Mouse (Mus musculus) stomach, embryonic 14.5 days (tissue): ENCODE measurements around the gene Med17. TPM values are rescaled to one million over a fixed set of nuclear protein-coding genes. Genes with fewer than 3 reads are reported as not detected.

ENCODE experiments used
- ATAC-seq: fragments of 200-750 bp; cut with Nextera tagmentation; 2 replicates; pipeline ENCODE4 v1.8.0; 2017; ENCODE audit warnings: low read depth, moderate TSS enrichment; ENCODE audit not compliant: insufficient number of reproducible peaks, insufficient read depth, low FRiP score
- H3K27ac ChIP-seq: fragments of 300-500 bp; sonication (generic); 2 replicates; pipeline ENCODE4 v1.5.1; 2014; ENCODE audit warnings: mild to moderate bottlenecking, low read length, moderate library complexity, mixed read lengths
- H3K27me3 ChIP-seq: fragments of 300-500 bp; sonication (generic); 2 replicates; pipeline ENCODE4 v1.6.1; 2014; ENCODE audit warnings: low read length, control low read depth, mixed read lengths; ENCODE audit not compliant: control insufficient read depth, insufficient read depth
- H3K36me3 ChIP-seq: fragments of 300-500 bp; sonication (generic); 2 replicates; pipeline ENCODE4 v1.6.1; 2014; ENCODE audit warnings: mild to moderate bottlenecking, control low read depth, low read length, moderate library complexity, mixed read lengths; ENCODE audit not compliant: control insufficient read depth, insufficient read depth
- H3K4me1 ChIP-seq: fragments of 300-500 bp; sonication (generic); 2 replicates; pipeline ENCODE4 v1.6.1; 2014; ENCODE audit warnings: low read length, control low read depth, mixed read lengths; ENCODE audit not compliant: control insufficient read depth, insufficient read depth
- H3K4me2 ChIP-seq: fragments of 300-500 bp; sonication (generic); replicated peaks from 2 replicates; pipeline ENCODE4 v1.6.1; 2014; ENCODE audit warnings: low read depth, low read length, control low read depth
- H3K4me3 ChIP-seq: fragments of 300-500 bp; sonication (generic); 2 replicates; pipeline ENCODE4 v1.5.1; 2014; ENCODE audit warnings: low read depth, low read length, control low read depth
- H3K9ac ChIP-seq: fragments of 300-500 bp; sonication (generic); replicated peaks from 2 replicates; pipeline ENCODE4 v1.6.1; 2014; ENCODE audit warnings: low read depth, mild to moderate bottlenecking, control low read depth, low read length, moderate library complexity, mixed read lengths
- H3K9me3 ChIP-seq: fragments of 300-500 bp; sonication (generic); 2 replicates; pipeline ENCODE4 v1.6.1; 2016; ENCODE audit warnings: low read depth, low read length, control low read depth; ENCODE audit not compliant: control insufficient read depth
- WGBS: fragments of 180-500 bp; shearing (Covaris S2); extraction: QIAGEN DNeasy Blood & Tissue Kit; methylation state at CpG from one replicate; pipeline ENCODE4 v1.1.7; 2014; 5-methylcytosine and 5-hydroxymethylcytosine counted together
- polyA plus RNA-seq: library from polyadenylated mRNA; unstranded; fragments of >200 nt; fragmentation: Nextera tagmentation; extraction: Ambion mirVana; gene quantifications from 2 replicates; pipeline ENCODE4 v1.2.1, GENCODE M21; 2014

The Med17 gene
- polyA plus RNA-seq, 1 experiment from 2014 or later, result 43.1 TPM

DNA sequence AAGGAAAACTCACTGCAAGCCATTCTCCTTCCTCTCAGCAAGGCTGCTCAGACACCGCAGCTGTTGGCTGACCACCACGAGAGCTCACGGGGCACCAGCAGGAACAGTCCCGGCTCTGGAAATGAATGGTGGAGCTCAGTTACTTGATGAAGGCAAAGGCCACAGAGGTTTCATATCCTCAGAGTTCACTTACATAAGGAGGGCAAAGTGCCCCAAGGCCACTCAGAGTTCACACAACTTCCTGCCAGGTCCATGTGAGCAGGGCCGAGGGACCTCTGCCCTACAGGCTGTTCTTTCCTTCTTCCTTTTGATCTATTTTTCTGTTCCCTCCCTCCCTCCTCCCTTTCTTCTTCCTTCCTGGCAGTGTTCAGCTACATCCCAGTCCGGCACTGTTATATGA lies 21.7 kb upstream of the Med17 start:
- no peaks in the 10 kb centered on the region for H3K36me3 ChIP-seq
- H3K4me3 ChIP-seq, result no peak overlapping the region
- no peaks in the 10 kb centered on the region for H3K27me3 ChIP-seq
- ATAC-seq, result peak; percentile 11; the same call in 1 of the 2 replicates
- H3K27ac ChIP-seq, result peak overlapping the region; percentile 80
- peaks cover 7% of the 10 kb centered on the region; the same call in 1 of the 2 replicates for H3K4me1 ChIP-seq
- H3K9ac ChIP-seq, result 0 out of 2 replicates have a peak overlapping the region, but pooled peaks have one; percentile 6
- H3K4me2 ChIP-seq, result peak overlapping the region; percentile 25
- H3K9me3 ChIP-seq, result no peaks in the 10 kb centered on the region
- WGBS, result 21% methylated on average over 6 of the region's 6 CpGs

DNA sequence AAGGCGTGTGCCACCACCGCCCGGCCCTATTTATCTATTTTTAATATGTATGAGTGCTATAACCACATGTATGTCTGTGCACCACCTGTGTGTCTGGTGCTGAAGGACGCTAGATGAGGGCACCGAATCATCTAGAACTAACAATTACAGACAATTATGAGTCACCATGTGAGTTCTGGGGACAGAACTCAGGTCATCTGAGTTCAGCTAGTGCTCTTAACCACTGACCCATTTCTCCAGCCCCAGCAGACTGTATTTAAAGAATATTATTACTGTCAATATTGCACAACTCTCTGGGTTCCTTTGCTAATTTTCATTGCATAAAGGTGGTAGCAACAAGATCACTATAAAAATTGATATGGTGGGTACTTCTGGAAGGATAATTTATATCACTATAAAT lies 20.3 kb upstream of the Med17 start:
- H3K4me1 ChIP-seq, result peaks cover 7% of the 10 kb centered on the region; the same call in 1 of the 2 replicates

DNA sequence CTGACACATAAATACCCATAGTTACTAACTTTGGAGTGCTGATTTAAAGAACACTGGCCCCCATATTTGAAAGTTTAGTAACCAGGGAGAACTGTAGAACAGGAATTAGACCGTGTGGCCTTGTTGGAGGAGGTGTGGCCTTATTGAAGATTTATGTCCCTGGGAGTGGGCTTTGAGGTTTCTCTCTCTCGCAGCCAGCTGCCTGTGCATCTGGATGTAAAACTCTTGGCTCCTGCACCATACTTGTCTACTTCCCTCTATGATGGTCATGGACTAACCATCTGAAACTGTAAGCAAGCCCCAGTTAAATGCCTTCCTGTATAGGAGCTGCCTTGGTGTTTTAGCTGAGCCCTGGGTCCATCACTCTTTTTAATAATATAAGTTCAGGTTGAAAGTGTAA lies 18.7 kb upstream of the Med17 start:
- Histone ChIP-seq H3K9ac (no peak overlapping the region), H3K9me3 (no peaks in the 10 kb centered on the region), H3K36me3 (no peaks in the 10 kb centered on the region), H3K4me1 (peaks cover 7% of the 10 kb centered on the region; the same call in 1 of the 2 replicates), H3K27ac (no peak overlapping the region), H3K4me2 (no peak overlapping the region), H3K27me3 (no peaks in the 10 kb centered on the region), H3K4me3 (no peak overlapping the region)
- WGBS, result 31% methylated on average over 2 of the region's 2 CpGs
- ATAC-seq, result no peak

More for the DNA sequence above, 20.3 kb upstream of the Med17 start:
- Histone ChIP-seq H3K4me3 (no peak overlapping the region), H3K27me3 (no peaks in the 10 kb centered on the region), H3K36me3 (no peaks in the 10 kb centered on the region), H3K9me3 (no peaks in the 10 kb centered on the region), H3K4me2 (no peak overlapping the region), H3K9ac (no peak overlapping the region), H3K27ac (no peak overlapping the region)
- ATAC-seq, result no peak
- WGBS, result 88% methylated on average over 5 of the region's 5 CpGs

DNA sequence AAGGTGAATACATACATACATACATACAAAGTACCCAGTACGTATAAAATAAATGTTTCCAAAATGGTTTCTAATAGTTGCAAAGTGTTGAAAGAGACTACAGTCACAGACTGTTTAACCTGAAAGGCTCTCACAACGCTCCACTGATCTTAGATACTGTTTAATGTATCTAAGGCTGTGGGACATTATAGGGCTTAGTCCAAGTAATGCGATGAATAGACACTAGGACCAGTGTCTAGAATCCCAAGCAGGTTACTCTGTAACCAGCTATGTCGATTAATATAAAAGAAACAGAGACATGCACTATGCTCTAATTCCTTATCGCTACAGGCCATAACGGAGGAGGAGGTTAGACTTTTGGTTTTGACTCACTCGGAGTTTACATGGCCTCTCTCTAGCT lies 17.4 kb upstream of the Med17 start:
- 86% methylated on average over 7 of the region's 7 CpGs for WGBS
- no peak overlapping the region for H3K9ac ChIP-seq
- no peaks in the 10 kb centered on the region for H3K9me3 ChIP-seq
- H3K27ac ChIP-seq, result no peak overlapping the region
- H3K4me3 ChIP-seq, result no peak overlapping the region
- no peak overlapping the region for H3K4me2 ChIP-seq
- H3K4me1 ChIP-seq, result peaks cover 7% of the 10 kb centered on the region; the same call in 1 of the 2 replicates
- H3K27me3 ChIP-seq, result no peaks in the 10 kb centered on the region
- no peak for ATAC-seq
- H3K36me3 ChIP-seq, result no peaks in the 10 kb centered on the region

DNA sequence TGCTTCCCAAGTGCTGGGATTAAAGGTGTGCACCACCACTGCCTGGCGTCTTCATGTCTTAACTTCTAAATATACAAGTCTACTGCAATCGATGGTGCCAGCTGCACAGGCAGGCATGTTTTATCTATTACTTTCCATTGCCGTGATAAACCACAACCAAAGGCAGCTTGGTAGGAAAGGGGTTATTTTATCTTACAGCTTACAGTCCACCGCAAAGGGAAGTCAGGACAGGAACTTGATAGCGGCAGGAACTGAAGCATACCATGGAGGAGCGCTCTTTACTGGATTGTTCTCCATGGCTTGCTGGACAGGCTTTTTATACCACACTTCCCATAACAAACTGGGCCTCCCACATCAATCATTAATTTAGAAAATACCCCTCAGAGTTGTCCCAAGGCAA lies 9.5 kb upstream of the Med17 start:
- Histone ChIP-seq H3K4me1 (no peaks in the 10 kb centered on the region), H3K27ac (no peak overlapping the region), H3K9me3 (no peaks in the 10 kb centered on the region), H3K36me3 (peaks cover 5% of the 10 kb centered on the region; the same call in 1 of the 2 replicates), H3K4me2 (no peak overlapping the region), H3K9ac (no peak overlapping the region), H3K27me3 (no peaks in the 10 kb centered on the region), H3K4me3 (no peak overlapping the region)
- ATAC-seq, result no peak
- WGBS, result 82% methylated on average over 6 of the region's 6 CpGs

DNA sequence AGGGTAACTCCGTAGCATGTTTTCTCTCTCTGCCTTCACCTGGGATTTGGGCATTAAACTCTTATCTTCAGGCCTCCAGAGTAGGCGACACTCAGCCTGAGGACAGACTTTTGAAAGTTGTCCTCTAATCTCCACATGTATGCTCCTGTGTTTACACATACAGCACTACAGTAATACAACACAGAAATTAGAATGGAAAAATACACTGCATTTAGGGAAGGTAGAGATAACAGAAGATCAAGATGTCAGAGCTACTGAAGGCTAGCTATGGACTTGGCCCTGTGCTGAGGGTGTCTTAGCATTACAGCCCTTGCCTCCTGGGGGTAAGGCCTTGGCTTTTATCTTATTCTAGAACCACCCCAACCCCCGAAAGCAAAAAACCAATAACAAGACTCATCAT lies 8.7 kb upstream of the Med17 start:
- Histone ChIP-seq H3K27ac (no peak overlapping the region), H3K4me2 (no peak overlapping the region), H3K9ac (no peak overlapping the region), H3K36me3 (peaks cover 5% of the 10 kb centered on the region; the same call in 1 of the 2 replicates), H3K27me3 (no peaks in the 10 kb centered on the region), H3K4me3 (no peak overlapping the region), H3K9me3 (no peaks in the 10 kb centered on the region), H3K4me1 (no peaks in the 10 kb centered on the region)
- 85% methylated on average over 3 of the region's 3 CpGs for whole genome bisulfite sequencing
- ATAC-seq, result no peak

DNA sequence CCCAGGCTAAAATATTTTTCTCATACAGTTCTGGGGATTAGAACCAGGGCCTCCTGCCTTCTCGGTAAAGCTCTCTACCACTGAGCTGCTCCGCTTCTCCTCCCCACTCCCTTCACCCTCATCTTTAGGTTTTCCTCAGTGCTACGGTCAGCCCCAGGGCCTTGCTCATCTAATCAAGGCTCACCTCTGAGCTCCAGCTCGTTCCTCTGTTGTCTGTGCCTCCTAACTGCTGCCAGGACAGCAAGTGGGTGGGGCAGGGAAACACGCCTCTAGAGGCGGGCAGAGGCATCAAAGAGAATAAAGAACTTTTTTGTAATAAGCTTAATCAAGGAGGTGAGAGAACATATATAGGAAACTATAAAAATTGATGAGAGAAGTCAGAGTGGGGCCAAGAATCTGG lies 8.1 kb upstream of the Med17 start:
- no peak overlapping the region for H3K9ac ChIP-seq
- no peaks in the 10 kb centered on the region for H3K4me1 ChIP-seq
- 61% methylated on average over 6 of the region's 6 CpGs for WGBS
- no peak overlapping the region for H3K27ac ChIP-seq
- no peak for ATAC-seq
- peaks cover 5% of the 10 kb centered on the region; the same call in 1 of the 2 replicates for H3K36me3 ChIP-seq
- H3K4me3 ChIP-seq, result no peak overlapping the region
- H3K9me3 ChIP-seq, result no peaks in the 10 kb centered on the region
- H3K4me2 ChIP-seq, result no peak overlapping the region
- no peaks in the 10 kb centered on the region for H3K27me3 ChIP-seq

DNA sequence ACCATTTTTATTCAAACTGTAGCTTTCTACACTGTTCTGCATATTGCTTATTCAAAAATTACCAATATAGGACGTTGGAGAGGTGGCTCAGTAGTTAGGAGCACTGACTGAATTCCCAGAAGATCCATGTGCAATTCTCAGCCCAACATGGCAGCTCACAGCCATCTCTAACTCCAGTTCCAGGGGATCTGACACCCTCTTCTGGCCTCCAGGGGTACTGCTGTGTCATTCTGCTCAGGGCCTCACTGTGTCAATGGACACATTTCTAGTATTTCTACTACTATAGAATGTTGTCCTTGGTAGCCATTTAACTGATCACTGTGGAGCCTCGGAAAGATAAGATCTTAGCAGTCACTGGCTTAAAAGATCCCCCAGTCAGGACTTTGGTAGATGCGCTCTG lies 5.7 kb upstream of the Med17 start:
- H3K9ac ChIP-seq, result no peak overlapping the region
- ATAC-seq, result no peak
- H3K4me2 ChIP-seq, result no peak overlapping the region
- H3K4me1 ChIP-seq, result peaks cover 4% of the 10 kb centered on the region; the same call in 1 of the 2 replicates
- no peak overlapping the region for H3K27ac ChIP-seq
- no peak overlapping the region for H3K4me3 ChIP-seq
- H3K9me3 ChIP-seq, result no peaks in the 10 kb centered on the region
- peaks cover 2% of the 10 kb centered on the region; the same call in 1 of the 2 replicates for H3K36me3 ChIP-seq
- 62% methylated on average over 3 of the region's 3 CpGs for WGBS
- no peaks in the 10 kb centered on the region for H3K27me3 ChIP-seq

DNA sequence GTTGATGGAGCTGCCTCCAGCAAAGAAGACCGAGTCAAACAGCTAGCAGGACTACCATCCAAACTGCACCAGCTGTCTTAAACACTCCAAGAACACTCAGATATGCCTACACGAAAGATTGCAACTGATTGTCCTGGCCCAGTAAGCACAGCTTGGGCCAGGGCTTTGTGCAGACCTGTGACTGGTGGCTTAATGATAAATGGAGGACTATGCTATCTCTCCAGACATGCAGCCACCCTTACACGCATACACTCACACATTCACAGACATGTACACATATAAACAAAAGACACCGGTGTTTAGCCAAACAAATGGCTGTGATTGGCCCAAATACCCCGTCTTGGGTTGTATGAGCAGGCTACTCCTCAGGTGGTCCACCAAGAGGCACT lies 754 bp upstream of the Med17 start:
- peaks cover 13% of the 10 kb centered on the region for H3K36me3 ChIP-seq
- no peaks in the 10 kb centered on the region for H3K27me3 ChIP-seq
- peak overlapping the region; percentile 76 for H3K4me2 ChIP-seq
- peak overlapping the region; percentile 98 for H3K4me3 ChIP-seq
- H3K9me3 ChIP-seq, result no peaks in the 10 kb centered on the region
- peaks cover 8% of the 10 kb centered on the region; the same call in 1 of the 2 replicates for H3K4me1 ChIP-seq
- H3K27ac ChIP-seq, result peak overlapping the region; percentile 48; the same call in 1 of the 2 replicates
- no peak for ATAC-seq
- WGBS, result 43% methylated on average over 5 of the region's 5 CpGs
- peak overlapping the region; percentile 39 for H3K9ac ChIP-seq
